Mouse (Mus musculus) CH12.LX (cell line): ENCODE data around the gene Phyh. TPM values are rescaled to one million over a fixed set of nuclear protein-coding genes. Genes with fewer than 3 reads are reported as not detected.

Source experiments
- DNase-seq: peaks from one replicate; pipeline ENCODE4 v3.0.0-alpha.2; 2013; ENCODE audit errors: extremely low read depth
- H3K27ac ChIP-seq: 2 replicates; pipeline ENCODE4 v1.5.1; 2012; ENCODE audit warnings: low read depth, mild to moderate bottlenecking, control low read depth, moderate library complexity; ENCODE audit not compliant: insufficient read depth
- H3K27me3 ChIP-seq: replicated peaks from 2 replicates; pipeline ENCODE3; 2012; ENCODE audit warnings: inconsistent platforms
- H3K36me3 ChIP-seq, 2 experiments: replicated peaks in 1 of 2; 2 replicates each; pipeline versions ENCODE3 to v1.6.1; 2012; ENCODE audit warnings: inconsistent platforms in 1 of 2, low read length in 1 of 2, mild to moderate bottlenecking in 1 of 2, mixed read lengths in 1 of 2, moderate library complexity in 1 of 2; ENCODE audit not compliant: control insufficient read depth in 1 of 2, insufficient read depth in 1 of 2
- H3K4me1 ChIP-seq, 2 experiments: 2 replicates each; pipeline ENCODE4 v1.6.1; 2012; ENCODE audit warnings: inconsistent platforms in 1 of 2, moderate library complexity in 1 of 2; ENCODE audit not compliant: insufficient read depth in 2 of 2, control insufficient read depth in 1 of 2
- H3K4me2 ChIP-seq: 2 replicates; pipeline ENCODE4 v1.6.1; 2012; ENCODE audit warnings: low read depth, mild to moderate bottlenecking, control low read depth; ENCODE audit not compliant: poor library complexity, insufficient read depth, severe bottlenecking
- H3K4me3 ChIP-seq, 3 experiments: fragments of 150-350 bp in 1 of 3; sonication (generic) in 1 of 3; replicated peaks in 1 of 3; 2 replicates each; pipeline versions ENCODE3 to v1.5.1; 2011 to 2012; ENCODE audit warnings: low read depth in 2 of 3, low read length in 2 of 3, mild to moderate bottlenecking in 2 of 3, moderate library complexity in 2 of 3, control low read depth in 1 of 3, improper control_type of control experiment in 1 of 3, inconsistent platforms in 1 of 3, mixed read lengths in 1 of 3; ENCODE audit not compliant: poor library complexity in 1 of 3
- H3K79me2 ChIP-seq: replicated peaks from 2 replicates; pipeline ENCODE4 v1.6.1; 2012; ENCODE audit warnings: mild to moderate bottlenecking, moderate library complexity; ENCODE audit not compliant: control insufficient read depth, poor library complexity, insufficient read depth, severe bottlenecking; ENCODE audit errors: extremely low read depth
- H3K9ac ChIP-seq: 2 replicates; pipeline ENCODE4 v1.6.1; 2012; ENCODE audit warnings: low read depth, mild to moderate bottlenecking, control low read depth, moderate library complexity; ENCODE audit not compliant: insufficient read depth
- H3K9me3 ChIP-seq: replicated peaks from 2 replicates; pipeline ENCODE3; 2012; ENCODE audit warnings: low read length, inconsistent platforms, mixed read lengths
- BHLHE40 ChIP-seq: IDR thresholded peaks from 2 replicates; pipeline ENCODE4 v1.6.1; 2011; ENCODE audit warnings: mild to moderate bottlenecking, low read depth, low read length, improper control_type of control experiment
- CHD1 ChIP-seq: IDR thresholded peaks from 2 replicates; pipeline ENCODE4 v1.6.1; 2012; ENCODE audit warnings: low read depth, low read length, improper control_type of control experiment, inconsistent platforms
- CTCF ChIP-seq, 2 experiments: IDR thresholded peaks in 1 of 2; conservative IDR thresholded peaks in 1 of 2; 2 replicates each; pipeline ENCODE4 v1.5.1; 2011 to 2012; ENCODE audit warnings: low read depth in 2 of 2, low read length in 2 of 2, improper control_type of control experiment in 1 of 2, inconsistent platforms in 1 of 2, mild to moderate bottlenecking in 1 of 2, moderate library complexity in 1 of 2
- ELF1 ChIP-seq: IDR thresholded peaks from 2 replicates; pipeline ENCODE4 v1.6.1; 2014; ENCODE audit warnings: low read depth, mild to moderate bottlenecking, inconsistent platforms, low read length, improper control_type of control experiment
- EP300 ChIP-seq: IDR thresholded peaks from 2 replicates; pipeline ENCODE4 v1.6.1; 2011; ENCODE audit warnings: low read length, improper control_type of control experiment
- ETS1 ChIP-seq: conservative IDR thresholded peaks from 2 replicates; pipeline ENCODE4 v1.6.1; 2012; ENCODE audit warnings: low read depth, mild to moderate bottlenecking, inconsistent platforms, low read length, improper control_type of control experiment, moderate library complexity
- GABPA ChIP-seq: IDR thresholded peaks from 2 replicates; pipeline ENCODE4 v1.6.1; 2012; ENCODE audit warnings: low read depth, low read length, improper control_type of control experiment, inconsistent platforms; ENCODE audit not compliant: insufficient replicate concordance
- HCFC1 ChIP-seq: IDR thresholded peaks from 2 replicates; pipeline ENCODE4 v1.6.1; 2012; ENCODE audit warnings: low read depth, mild to moderate bottlenecking, inconsistent platforms, low read length, improper control_type of control experiment
- IRF4 ChIP-seq: IDR thresholded peaks from 2 replicates; pipeline ENCODE4 v1.6.1; 2014; ENCODE audit warnings: low read depth, mild to moderate bottlenecking, inconsistent platforms, low read length, improper control_type of control experiment
- JUN ChIP-seq: IDR thresholded peaks from 2 replicates; pipeline ENCODE4 v1.6.1; 2011; ENCODE audit warnings: low read depth, mild to moderate bottlenecking, low read length, improper control_type of control experiment, moderate library complexity; ENCODE audit not compliant: insufficient read depth
- JUND ChIP-seq: conservative IDR thresholded peaks from 2 replicates; pipeline ENCODE4 v1.6.1; 2011; ENCODE audit warnings: low read depth, low read length, improper control_type of control experiment
- MAFK ChIP-seq: IDR thresholded peaks from 2 replicates; pipeline ENCODE4 v1.6.1; 2011; ENCODE audit warnings: low read length, improper control_type of control experiment; ENCODE audit not compliant: insufficient replicate concordance
- MAX ChIP-seq: IDR thresholded peaks from 2 replicates; pipeline ENCODE4 v1.6.1; 2011; ENCODE audit warnings: low read length, improper control_type of control experiment
- NRF1 ChIP-seq: IDR thresholded peaks from 2 replicates; pipeline ENCODE4 v1.6.1; 2014; ENCODE audit warnings: low read depth, mild to moderate bottlenecking, inconsistent platforms, low read length, improper control_type of control experiment, moderate library complexity
- PAX5 ChIP-seq: IDR thresholded peaks from 2 replicates; pipeline ENCODE4 v1.6.1; 2012; ENCODE audit warnings: low read length, inconsistent platforms, mixed read lengths
- POLR2AphosphoS2 ChIP-seq: IDR thresholded peaks from 2 replicates; pipeline ENCODE4 v1.6.1; 2011; ENCODE audit warnings: low read depth, low read length, improper control_type of control experiment
- RCOR1 ChIP-seq: conservative IDR thresholded peaks from 2 replicates; pipeline ENCODE4 v1.6.1; 2012; ENCODE audit warnings: low read depth, mild to moderate bottlenecking, inconsistent platforms, low read length, improper control_type of control experiment
- SMC3 ChIP-seq: IDR thresholded peaks from 2 replicates; pipeline ENCODE4 v1.6.1; 2011; ENCODE audit warnings: low read depth, low read length, improper control_type of control experiment
- TBP ChIP-seq: conservative IDR thresholded peaks from 2 replicates; pipeline ENCODE4 v1.6.1; 2011; ENCODE audit warnings: low read depth, low read length, improper control_type of control experiment
- TCF12 ChIP-seq: IDR thresholded peaks from 2 replicates; pipeline ENCODE4 v1.6.1; 2014; ENCODE audit warnings: low read depth, mild to moderate bottlenecking, inconsistent platforms, low read length, improper control_type of control experiment
- UBTF ChIP-seq: IDR thresholded peaks from 2 replicates; pipeline ENCODE4 v1.6.1; 2012; ENCODE audit warnings: low read depth, mild to moderate bottlenecking, inconsistent platforms, low read length, improper control_type of control experiment, moderate library complexity
- USF1 ChIP-seq: IDR thresholded peaks from 2 replicates; pipeline ENCODE4 v1.6.1; 2014; ENCODE audit warnings: low read depth, mild to moderate bottlenecking, inconsistent platforms, low read length, improper control_type of control experiment
- USF2 ChIP-seq: conservative IDR thresholded peaks from 2 replicates; pipeline ENCODE4 v1.6.1; 2011; ENCODE audit warnings: low read depth, low read length, improper control_type of control experiment
- ZC3H11A ChIP-seq: IDR thresholded peaks from 2 replicates; pipeline ENCODE4 v1.6.1; 2012; ENCODE audit warnings: low read depth, mild to moderate bottlenecking, inconsistent platforms, low read length, improper control_type of control experiment
- ZKSCAN1 ChIP-seq: IDR thresholded peaks from 2 replicates; pipeline ENCODE4 v1.6.1; 2012; ENCODE audit warnings: low read depth, inconsistent platforms, low read length, improper control_type of control experiment, borderline replicate concordance
- ZMIZ1 ChIP-seq: IDR thresholded peaks from 2 replicates; pipeline ENCODE4 v1.6.1; 2012; ENCODE audit warnings: low read depth, mild to moderate bottlenecking, inconsistent platforms, low read length, improper control_type of control experiment
- dilution Hi-C: fragments of 300-500 bp; cut with MboI; formaldehyde crosslinking; loops from 2 replicates; pipeline ENCODE4 v1.14.3; 2020; ENCODE audit warnings: low sequenced_read_pairs; ENCODE audit not compliant: extremely low pct_unique_long_range_greater_than_20kb, extremely low pct_ligation_motif_present
- in situ Hi-C: fragments of 300-500 bp; cut with MboI; formaldehyde crosslinking; loops from 3 replicates; pipeline ENCODE4 v1.14.3; 2019; ENCODE audit warnings: low sequenced_read_pairs, low pct_ligation_motif_present, low pct_unique_long_range_greater_than_20kb, mixed read lengths
- polyA plus RNA-seq: library from polyadenylated mRNA; unstranded; fragments of >175 nt; gene quantifications from 2 replicates; pipeline ENCODE4 v1.2.1, GENCODE M21; 2012; ENCODE audit warnings: low read depth; ENCODE audit not compliant: insufficient read length
- total RNA-seq, 2 experiments: library from RNA; depleted of rRNA; stranded (reverse); fragments of 300-350 nt in 1 of 2; fragments of >200 nt in 1 of 2; gene quantifications; 2 replicates each; pipeline ENCODE4 v1.2.3; 2012 to 2014

The Phyh gene
- total and polyA plus RNA-seq, 3 experiments: 12.5 to 24.2 (median 17.2) TPM

GRCm38 (mm10) chr2:4929230-4929629 is 10.4 kb downstream of the Phyh start:
- Histone ChIP-seq H3K27me3 (no peaks in the 10 kb centered on the region), H3K4me2 (no peak overlapping the region), H3K27ac (no peak overlapping the region), H3K9me3 (peaks cover 2% of the 10 kb centered on the region), H3K4me1 (no peaks in the 10 kb centered on the region), H3K36me3 (peaks cover 9 to 57% of the 10 kb centered on the region in 2 experiments), H3K79me2 (no peaks in the 10 kb centered on the region), H3K4me3 (no peak overlapping the region), H3K9ac (no peak overlapping the region)
- TF ChIP-seq IRF4: no peak
- no peak for TF ChIP-seq UBTF
- no peak for TF ChIP-seq TBP
- TF ChIP-seq USF1: no peak
- TF ChIP-seq POLR2AphosphoS2: no peak
- TF ChIP-seq USF2: no peak
- no peak for TF ChIP-seq SMC3
- TF ChIP-seq RCOR1: no peak
- TF ChIP-seq ETS1: no peak
- TF ChIP-seq CTCF (conservative IDR thresholded peaks at IDR 0.05 in 1 of 2, IDR thresholded peaks at IDR 0.05 in 1 of 2; ENCODE audit: low read depth in 2 of 2, low read length in 2 of 2): no peak
- TF ChIP-seq ZMIZ1: no peak
- TF ChIP-seq PAX5: no peak
- no peak for TF ChIP-seq BHLHE40
- no peak for TF ChIP-seq ELF1
- no peak for TF ChIP-seq NRF1
- no peak for DNase-seq
- dilution Hi-C loops (no loop called here), in situ Hi-C loops (no loop called here)

GRCm38 (mm10) chr2:4934516-4934915 is 15.7 kb downstream of the Phyh start:
- no peak overlapping the region for H3K4me3 ChIP-seq
- H3K27ac ChIP-seq: no peak overlapping the region
- no peaks in the 10 kb centered on the region for H3K27me3 ChIP-seq
- DNase-seq: no peak
- no peak overlapping the region for H3K9ac ChIP-seq
- no peaks in the 10 kb centered on the region for H3K9me3 ChIP-seq
- in situ Hi-C loops (no loop called here), dilution Hi-C loops (no loop called here)
- H3K4me2 ChIP-seq: no peak overlapping the region
- TF ChIP-seq EP300: no peak
- no peak for TF ChIP-seq POLR2AphosphoS2
- TF ChIP-seq USF2: no peak
- no peak for TF ChIP-seq UBTF
- no peak for TF ChIP-seq BHLHE40
- TF ChIP-seq CHD1: no peak
- no peak for TF ChIP-seq IRF4
- TF ChIP-seq MAX: no peak
- no peak for TF ChIP-seq MAFK
- no peak for TF ChIP-seq JUND
- TF ChIP-seq ZKSCAN1: no peak
- no peak for TF ChIP-seq ZC3H11A
- TF ChIP-seq HCFC1: no peak
- no peak for TF ChIP-seq ZMIZ1
- TF ChIP-seq JUN: no peak
- no peak for TF ChIP-seq USF1
- TF ChIP-seq GABPA: no peak
- TF ChIP-seq TCF12: no peak
- no peaks in the 10 kb centered on the region for H3K4me1 ChIP-seq
- peaks cover 4 to 53% of the 10 kb centered on the region in 2 experiments for H3K36me3 ChIP-seq
- H3K79me2 ChIP-seq: no peaks in the 10 kb centered on the region
